Mouse (Mus musculus) testis, postnatal 14 days (tissue): ENCODE measurements around the gene Tex37.

ENCODE experiments used
- DNase-seq: peaks from one replicate; pipeline ENCODE4 v3.0.0; 2021; ENCODE audit warnings: low spot score

Tex37 gene

DNA sequence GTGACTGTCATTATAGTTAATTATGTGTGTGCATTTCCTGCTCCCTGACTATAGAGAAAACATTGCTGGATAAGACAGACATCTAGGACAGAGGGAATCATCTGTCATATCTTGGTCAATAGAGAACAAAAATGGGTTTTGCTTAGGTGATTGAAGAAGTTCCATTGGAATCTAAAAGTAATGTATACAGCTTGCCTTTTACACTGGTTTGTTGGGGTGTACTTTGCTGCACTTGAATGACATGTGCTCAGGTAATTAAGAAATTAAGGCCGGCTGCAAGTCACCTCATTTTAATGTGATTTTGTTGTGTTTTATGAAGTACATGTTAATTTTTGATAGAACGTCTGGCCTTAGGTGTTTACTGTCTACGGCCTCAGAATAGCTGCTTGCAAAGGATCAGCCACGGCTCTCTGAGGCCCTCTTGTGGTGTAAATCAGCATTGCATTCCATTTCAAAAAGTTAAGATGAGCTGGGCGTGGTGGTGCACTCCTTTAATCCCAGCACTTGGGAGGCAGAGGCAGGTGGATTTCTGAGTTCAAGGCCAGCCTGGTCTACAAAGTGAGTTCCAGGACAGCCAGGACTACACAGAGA, 37.9 kb downstream of the Tex37 start:
- DNase-seq: peak; percentile 21

DNA sequence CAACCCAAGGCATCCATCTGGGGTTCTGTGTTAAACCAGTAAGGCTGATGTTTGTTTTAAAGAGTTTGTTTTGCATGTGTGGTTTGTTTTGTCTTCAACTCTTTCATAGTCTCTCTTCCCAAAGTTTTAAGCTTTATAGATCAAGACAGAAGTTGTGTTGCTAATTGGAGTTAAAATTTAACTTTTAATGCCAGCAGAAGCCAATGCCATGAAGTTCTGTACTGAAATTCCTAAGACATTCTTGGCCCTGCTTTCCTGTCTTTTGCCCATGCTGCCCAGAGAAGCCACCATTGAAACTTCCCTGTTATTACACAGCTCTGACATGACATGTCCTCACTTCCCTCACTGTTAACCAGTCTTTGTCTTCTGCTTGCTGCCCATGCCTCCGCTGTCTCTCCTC, 43.7 kb downstream of the Tex37 start:
- DNase-seq: no peak

DNA sequence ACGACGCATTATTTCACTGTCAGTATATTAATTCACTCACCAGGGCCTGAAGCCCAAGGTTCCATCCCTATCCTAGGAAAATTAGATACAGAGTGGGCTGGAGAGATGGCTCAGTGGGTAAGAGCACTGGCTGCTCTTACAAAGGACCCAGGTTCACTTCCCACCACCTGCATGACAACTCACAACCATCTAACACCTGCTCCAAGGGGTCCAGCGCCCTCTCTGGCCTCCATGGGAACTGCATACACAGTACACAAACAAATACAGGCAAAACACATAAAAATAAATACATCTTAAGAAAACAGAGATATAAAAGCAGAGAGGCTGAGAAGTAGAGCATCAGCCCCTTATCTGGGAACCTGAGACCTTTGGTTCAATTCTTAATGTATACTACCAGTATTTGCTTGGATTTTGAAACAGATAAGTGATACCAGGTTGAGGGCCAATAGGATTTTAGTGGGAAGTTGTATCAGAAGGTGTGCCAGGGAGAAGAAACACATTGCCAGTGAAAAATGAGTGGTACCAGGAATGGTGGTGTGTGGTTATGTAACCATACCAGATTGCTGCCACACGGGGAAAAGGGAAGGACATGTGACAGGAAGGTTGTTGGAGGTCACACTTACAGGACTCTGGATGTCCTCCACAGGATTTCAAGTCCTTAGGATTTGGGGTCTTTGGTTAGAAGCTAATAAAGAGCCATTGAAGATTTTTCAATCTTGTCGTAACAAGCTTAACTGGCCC, 44.5 kb downstream of the Tex37 start:
- DNase-seq: no peak

DNA sequence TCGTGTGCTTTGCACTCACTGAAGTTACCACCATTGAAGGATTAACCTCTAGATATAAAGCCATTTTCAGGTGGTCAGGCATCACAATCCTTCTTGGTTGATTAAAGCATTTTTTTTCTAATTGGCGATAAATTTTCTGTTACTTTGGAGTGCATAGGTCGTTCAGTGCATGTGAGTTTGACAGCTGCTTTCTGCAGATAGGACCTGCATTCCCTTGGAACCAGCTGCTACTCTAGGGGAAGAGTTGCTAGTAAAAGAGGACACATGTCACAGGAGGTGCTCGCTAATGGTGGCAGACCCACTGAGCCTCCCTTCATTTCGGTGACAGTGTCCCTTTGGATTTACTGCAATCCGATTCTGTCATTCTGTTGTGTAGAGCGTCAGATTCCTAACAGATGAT, 46.2 kb downstream of the Tex37 start:
- no peak for DNase-seq

DNA sequence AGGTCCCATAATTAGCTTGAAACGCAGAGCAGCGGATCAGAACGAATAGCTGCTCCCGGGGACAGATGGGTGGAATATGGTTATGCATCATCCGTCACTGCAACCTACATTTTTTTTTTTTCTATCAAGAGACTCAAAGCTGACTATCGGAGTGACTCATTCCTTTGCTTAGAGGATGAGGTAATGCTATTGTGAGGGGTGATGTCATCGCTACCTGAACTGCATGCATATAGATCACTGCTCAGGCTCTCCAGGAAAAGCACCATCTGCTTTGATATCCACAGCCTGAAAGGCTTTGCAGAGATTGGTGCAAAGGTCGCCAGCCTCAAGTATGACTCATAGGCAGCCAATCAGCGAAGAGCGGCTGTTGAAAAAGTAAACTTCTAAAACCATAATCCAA, 46.6 kb downstream of the Tex37 start:
- DNase-seq: no peak

DNA sequence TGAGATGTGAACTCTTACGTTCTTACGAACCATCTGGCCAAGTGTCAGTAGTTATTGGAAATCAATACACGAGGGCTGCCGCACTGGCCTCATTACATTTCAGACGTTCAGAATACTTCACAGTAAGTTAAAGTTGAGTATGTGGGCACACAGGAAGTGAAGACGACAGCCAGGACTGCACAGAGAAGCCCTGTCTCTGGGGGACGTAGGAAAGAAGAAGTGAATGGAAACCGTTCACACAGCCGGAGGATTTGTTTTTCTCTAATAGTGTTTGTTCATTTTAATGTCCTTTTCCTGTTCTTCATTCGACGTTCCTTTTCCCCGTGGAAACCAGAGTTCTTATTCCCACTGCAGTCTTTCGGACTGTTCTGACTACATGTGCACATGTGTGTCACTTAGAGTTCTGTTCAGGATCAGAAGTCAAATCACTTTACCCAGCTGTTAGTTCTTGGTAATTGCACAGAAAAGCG, 47.2 kb downstream of the Tex37 start:
- no peak for DNase-seq

DNA sequence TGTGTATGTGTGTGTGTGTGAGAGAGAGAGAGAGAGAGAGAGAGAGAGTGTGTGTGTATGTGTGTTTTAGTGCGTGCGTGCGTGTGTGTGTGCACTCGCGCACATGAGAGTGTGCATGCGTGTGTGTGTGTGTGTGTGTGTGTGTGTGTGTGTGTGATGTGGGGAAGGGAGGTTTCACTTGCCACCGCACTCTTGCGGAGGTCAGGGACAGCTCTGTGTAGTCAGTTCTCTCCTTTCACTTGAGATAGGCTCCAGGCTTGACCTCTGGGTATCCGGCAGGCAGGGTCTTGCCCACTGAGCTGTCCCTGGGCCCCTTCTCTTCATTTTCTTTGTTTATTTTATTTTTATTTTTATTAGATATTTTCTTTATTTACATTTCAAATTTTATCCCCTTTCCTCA, 51.4 kb downstream of the Tex37 start:
- no peak for DNase-seq

DNA sequence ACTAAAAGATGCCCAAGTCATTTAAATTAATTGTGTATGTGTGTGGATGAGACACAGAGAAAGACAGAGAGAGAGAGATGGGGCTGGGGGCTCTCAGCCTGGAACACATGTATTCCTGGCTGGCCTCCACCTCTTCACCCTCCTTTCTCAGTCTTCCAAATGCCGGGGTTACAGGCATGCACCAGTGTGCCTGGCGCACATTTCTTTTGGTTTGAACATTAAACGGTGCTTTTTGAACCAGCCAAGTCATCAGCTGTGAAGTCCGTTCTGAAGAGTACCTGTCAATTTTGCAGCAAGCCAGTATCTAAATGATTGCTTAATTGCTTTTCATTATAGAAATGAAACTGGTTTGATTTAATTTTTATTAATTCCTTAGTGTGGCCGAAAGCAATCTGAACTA, 52.0 kb downstream of the Tex37 start:
- no peak for DNase-seq

DNA sequence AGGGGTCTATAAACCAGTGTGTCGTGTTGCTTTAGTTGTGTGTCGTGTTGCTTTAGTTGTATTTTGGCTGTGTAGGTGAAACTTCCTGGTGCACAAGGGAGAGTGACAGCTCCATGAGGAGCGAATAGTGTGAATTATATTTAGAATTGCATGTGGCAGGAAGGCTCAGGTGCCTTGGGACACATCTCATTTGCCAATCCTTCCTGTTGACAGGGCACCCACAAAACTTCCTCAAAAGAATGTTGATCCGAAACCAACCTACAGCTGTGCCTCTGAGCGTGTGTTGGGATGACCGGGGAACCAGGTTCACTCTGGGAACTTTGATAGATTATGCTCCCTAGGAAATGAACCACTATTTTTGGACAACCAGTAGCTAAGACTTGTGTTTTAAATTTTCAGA, 54.4 kb downstream of the Tex37 start:
- no peak for DNase-seq
